Mouse (Mus musculus) kidney, embryonic 16.5 days (tissue): Measurements from ENCODE around the gene P2ry12. TPM values are rescaled to one million over a fixed set of nuclear protein-coding genes. Genes with fewer than 3 reads are reported as not detected.
A peak's percentile ranks its signal among the peaks of the same experiment; 100 is the strongest.

Experiments
- ATAC-seq: fragments of 200-750 bp; cut with Nextera tagmentation; 2 replicates; pipeline ENCODE4 v1.8.0; 2017; ENCODE audit warnings: moderate TSS enrichment; ENCODE audit not compliant: low FRiP score, low TSS enrichment
- H3K27ac ChIP-seq: fragments of 300-500 bp; sonication (generic); 2 replicates; pipeline ENCODE4 v1.5.1; 2014; ENCODE audit warnings: low read length
- H3K27me3 ChIP-seq: fragments of 300-500 bp; sonication (generic); 2 replicates; pipeline ENCODE4 v1.6.1; 2014; ENCODE audit warnings: low read length, control low read depth, mixed read lengths; ENCODE audit not compliant: insufficient read depth
- H3K36me3 ChIP-seq: fragments of 300-500 bp; sonication (generic); 2 replicates; pipeline ENCODE4 v1.6.1; 2014; ENCODE audit warnings: low read length, control low read depth, mixed read lengths; ENCODE audit not compliant: insufficient read depth
- H3K4me1 ChIP-seq: fragments of 300-500 bp; sonication (generic); 2 replicates; pipeline ENCODE4 v1.6.1; 2014; ENCODE audit warnings: low read length, control low read depth, mixed read lengths; ENCODE audit not compliant: insufficient read depth
- H3K4me2 ChIP-seq: fragments of 300-500 bp; sonication (generic); replicated peaks from 2 replicates; pipeline ENCODE4 v1.6.1; 2014; ENCODE audit warnings: low read depth, low read length
- H3K4me3 ChIP-seq: fragments of 300-500 bp; sonication (generic); 2 replicates; pipeline ENCODE4 v1.5.1; 2014; ENCODE audit warnings: mild to moderate bottlenecking, low read length
- H3K9ac ChIP-seq: fragments of 300-500 bp; sonication (generic); replicated peaks from 2 replicates; pipeline ENCODE4 v1.6.1; 2014; ENCODE audit warnings: low read length
- H3K9me3 ChIP-seq: fragments of 300-500 bp; sonication (generic); 2 replicates; pipeline ENCODE4 v1.6.1; 2016; ENCODE audit warnings: low read length, control low read depth
- WGBS: fragments of 180-500 bp; shearing (Covaris S2); extraction: QIAGEN DNeasy Blood & Tissue Kit; methylation state at CpG from one replicate; pipeline ENCODE4 v1.1.7; 2014; 5-methylcytosine and 5-hydroxymethylcytosine counted together
- polyA plus RNA-seq: library from polyadenylated mRNA; unstranded; fragments of >200 nt; fragmentation: Nextera tagmentation; extraction: Ambion mirVana; gene quantifications from 2 replicates; pipeline ENCODE4 v1.2.1, GENCODE M21; 2015

The P2ry12 gene
- polyA plus RNA-seq, 1 experiment from 2014 or later, result 1.1 TPM

DNA sequence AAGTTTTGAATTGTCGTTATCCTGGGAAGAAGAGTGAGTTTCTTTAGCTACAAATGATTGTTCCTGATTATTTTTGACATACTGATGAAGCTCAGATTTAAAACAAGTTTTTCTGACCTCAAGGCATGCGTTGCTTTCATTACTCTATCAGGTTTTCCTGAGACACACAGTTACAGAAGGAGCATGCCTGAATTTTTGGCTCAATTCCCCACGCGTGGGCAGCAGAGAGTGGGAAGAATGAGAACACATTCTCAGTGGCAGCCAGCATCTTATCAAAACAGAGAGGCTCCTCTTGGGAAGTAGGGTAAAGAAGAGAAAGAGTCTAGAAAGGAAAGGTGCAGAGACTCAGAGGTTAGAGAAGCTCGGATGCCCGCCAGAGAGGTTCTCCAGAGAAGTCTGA, 19.3 kb downstream of the P2ry12 start:
- Histone ChIP-seq H3K9me3 (no peaks in the 10 kb centered on the region), H3K27ac (no peak overlapping the region), H3K4me2 (no peak overlapping the region), H3K27me3 (no peaks in the 10 kb centered on the region), H3K4me1 (no peaks in the 10 kb centered on the region), H3K9ac (no peak overlapping the region), H3K4me3 (no peak overlapping the region), H3K36me3 (no peaks in the 10 kb centered on the region)
- no peak for ATAC-seq
- WGBS, result 63% methylated on average over 6 of the region's 6 CpGs

GRCm38 (mm10) chr3:59234878-59235277, 27.8 kb downstream of the P2ry12 start:
- no peaks in the 10 kb centered on the region for H3K4me1 ChIP-seq
- H3K27me3 ChIP-seq, result no peaks in the 10 kb centered on the region
- H3K4me3 ChIP-seq, result no peak overlapping the region
- no peaks in the 10 kb centered on the region for H3K9me3 ChIP-seq
- ATAC-seq, result no peak
- no peaks in the 10 kb centered on the region for H3K36me3 ChIP-seq
- no peak overlapping the region for H3K27ac ChIP-seq
- 72% methylated on average over 5 of the region's 5 CpGs for WGBS
- H3K9ac ChIP-seq, result no peak overlapping the region
- H3K4me2 ChIP-seq, result no peak overlapping the region

GRCm38 (mm10) chr3:59230912-59231311, 31.8 kb downstream of the P2ry12 start:
- Histone ChIP-seq H3K27me3 (no peaks in the 10 kb centered on the region), H3K27ac (no peak overlapping the region), H3K9ac (no peak overlapping the region), H3K9me3 (no peaks in the 10 kb centered on the region), H3K36me3 (no peaks in the 10 kb centered on the region), H3K4me2 (no peak overlapping the region), H3K4me1 (peaks cover 13% of the 10 kb centered on the region), H3K4me3 (no peak overlapping the region)
- WGBS, result 64% methylated on average over 3 of the region's 3 CpGs
- no peak for ATAC-seq

DNA sequence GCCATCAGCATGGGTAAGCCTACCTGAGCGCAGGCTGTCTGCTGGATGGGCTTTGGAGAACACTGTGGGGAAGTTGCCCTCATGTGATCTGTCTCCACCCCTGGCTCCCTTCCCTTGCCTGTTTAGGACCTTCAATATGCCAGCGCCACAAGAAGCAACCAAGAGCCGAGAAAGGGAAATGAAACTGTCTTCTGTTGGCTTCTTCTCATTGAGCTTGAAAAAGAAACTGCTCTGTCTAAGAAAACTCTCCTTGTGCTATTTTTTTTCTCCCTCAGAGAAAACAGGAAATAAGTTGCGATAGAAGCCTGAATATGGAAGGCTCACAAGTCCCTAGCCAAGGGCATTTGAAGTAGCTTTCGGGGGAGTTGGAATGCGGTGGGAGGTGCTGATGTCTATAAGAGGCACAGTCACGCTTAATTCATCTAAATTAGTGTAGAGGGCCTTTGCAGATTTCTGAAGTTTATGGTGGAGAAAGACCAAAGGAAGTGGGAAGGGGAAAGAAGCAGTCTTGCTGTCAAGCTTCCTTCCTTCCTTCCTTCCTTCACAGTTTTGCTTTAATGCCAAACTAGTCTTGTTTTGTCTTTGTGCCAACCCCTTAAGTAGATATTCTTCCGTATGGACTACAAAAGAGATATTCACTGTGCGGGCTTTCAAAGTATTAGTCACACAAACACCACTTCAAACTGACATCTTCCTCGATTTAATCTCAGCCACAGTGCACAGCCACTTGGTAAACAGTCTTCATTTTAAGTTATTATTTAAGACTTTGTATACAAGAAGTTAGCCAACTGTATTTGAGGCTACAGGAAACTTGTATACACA, 33.7 kb downstream of the P2ry12 start:
- no peaks in the 10 kb centered on the region for H3K27me3 ChIP-seq
- no peak overlapping the region for H3K4me3 ChIP-seq
- H3K4me1 ChIP-seq, result peaks cover 13% of the 10 kb centered on the region
- H3K9ac ChIP-seq, result no peak overlapping the region
- peak; percentile 49; the same call in 1 of the 2 replicates for ATAC-seq
- H3K4me2 ChIP-seq, result peak overlapping the region; percentile 33
- H3K9me3 ChIP-seq, result no peaks in the 10 kb centered on the region
- peak overlapping the region; percentile 79 for H3K27ac ChIP-seq
- H3K36me3 ChIP-seq, result no peaks in the 10 kb centered on the region
- 45% methylated on average over 10 of the region's 10 CpGs for WGBS

- no peak overlapping the region for H3K9ac ChIP-seq
- 97% methylated on average over 9 of the region's 9 CpGs for WGBS
- H3K9me3 ChIP-seq, result no peaks in the 10 kb centered on the region
- no peak overlapping the region for H3K27ac ChIP-seq
- no peak overlapping the region for H3K4me2 ChIP-seq
- no peaks in the 10 kb centered on the region for H3K27me3 ChIP-seq
- H3K4me3 ChIP-seq, result no peak overlapping the region
- ATAC-seq, result no peak
- H3K4me1 ChIP-seq, result peaks cover 13% of the 10 kb centered on the region
- no peaks in the 10 kb centered on the region for H3K36me3 ChIP-seq
These were observed 35.0 kb downstream of the P2ry12 start for GRCm38 (mm10) chr3:59227696-59228095.

GRCm38 (mm10) chr3:59225411-59225810, 37.3 kb downstream of the P2ry12 start:
- Histone ChIP-seq H3K9me3 (no peaks in the 10 kb centered on the region), H3K4me1 (peaks cover 13% of the 10 kb centered on the region), H3K4me2 (no peak overlapping the region), H3K9ac (no peak overlapping the region), H3K27me3 (no peaks in the 10 kb centered on the region), H3K27ac (no peak overlapping the region), H3K36me3 (no peaks in the 10 kb centered on the region), H3K4me3 (no peak overlapping the region)
- no peak for ATAC-seq

- Histone ChIP-seq H3K9ac (no peak overlapping the region), H3K4me1 (no peaks in the 10 kb centered on the region), H3K27ac (no peak overlapping the region), H3K36me3 (no peaks in the 10 kb centered on the region), H3K27me3 (no peaks in the 10 kb centered on the region), H3K9me3 (no peaks in the 10 kb centered on the region), H3K4me3 (no peak overlapping the region), H3K4me2 (no peak overlapping the region)
- 90% methylated on average over 2 of the region's 2 CpGs for WGBS
- ATAC-seq, result no peak
These were observed 40.4 kb downstream of the P2ry12 start for GRCm38 (mm10) chr3:59222303-59222702.

DNA sequence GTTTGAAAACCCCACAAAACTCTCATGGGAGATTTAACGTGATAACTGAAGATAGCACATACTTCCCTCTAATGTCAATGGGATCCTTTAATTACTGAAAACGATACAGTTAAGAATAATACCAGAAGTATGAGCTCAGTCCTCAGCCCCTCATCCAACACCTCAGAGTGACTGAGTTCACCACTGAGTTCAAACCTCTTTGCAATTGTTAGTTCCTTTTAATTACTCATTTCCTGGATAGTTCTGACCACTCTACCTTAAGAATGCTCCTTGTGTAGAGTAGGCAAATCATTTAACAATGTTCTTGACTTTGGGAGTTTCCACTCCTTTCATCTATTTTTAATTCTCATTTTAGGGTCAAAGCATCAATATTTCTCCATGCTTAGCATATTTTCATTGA, 43.3 kb downstream of the P2ry12 start:
- Histone ChIP-seq H3K27ac (no peak overlapping the region), H3K9ac (no peak overlapping the region), H3K27me3 (no peaks in the 10 kb centered on the region), H3K36me3 (no peaks in the 10 kb centered on the region), H3K4me1 (no peaks in the 10 kb centered on the region), H3K4me2 (no peak overlapping the region), H3K4me3 (no peak overlapping the region), H3K9me3 (no peaks in the 10 kb centered on the region)
- no peak for ATAC-seq
- WGBS, result 75% methylated on average over 2 of the region's 2 CpGs

DNA sequence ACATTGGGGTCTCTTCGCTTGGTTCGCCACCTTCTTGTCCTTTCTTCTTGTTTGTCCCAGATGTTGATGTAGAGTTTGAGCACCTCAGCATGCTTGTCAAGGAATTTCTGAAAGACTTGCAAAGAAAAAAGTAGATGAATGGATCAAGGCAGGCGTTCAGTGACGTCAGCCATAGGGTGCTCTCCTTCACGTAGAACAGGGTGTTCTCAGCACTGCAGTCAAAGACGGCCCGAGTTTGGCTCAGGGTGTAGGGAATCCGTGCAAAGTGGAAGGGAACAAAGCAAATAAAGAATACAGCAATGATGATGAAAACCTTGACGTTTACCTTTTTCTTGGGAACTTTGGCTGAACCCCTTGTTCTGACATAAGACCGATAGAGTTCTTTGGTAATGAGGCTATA, 45.5 kb downstream of the P2ry12 start:
- ATAC-seq, result no peak
- H3K4me1 ChIP-seq, result no peaks in the 10 kb centered on the region
- H3K9ac ChIP-seq, result no peak overlapping the region
- H3K27ac ChIP-seq, result no peak overlapping the region
- H3K9me3 ChIP-seq, result no peaks in the 10 kb centered on the region
- H3K4me3 ChIP-seq, result no peak overlapping the region
- H3K4me2 ChIP-seq, result no peak overlapping the region
- 94% methylated on average over 10 of the region's 10 CpGs for WGBS
- H3K36me3 ChIP-seq, result no peaks in the 10 kb centered on the region
- no peaks in the 10 kb centered on the region for H3K27me3 ChIP-seq

DNA sequence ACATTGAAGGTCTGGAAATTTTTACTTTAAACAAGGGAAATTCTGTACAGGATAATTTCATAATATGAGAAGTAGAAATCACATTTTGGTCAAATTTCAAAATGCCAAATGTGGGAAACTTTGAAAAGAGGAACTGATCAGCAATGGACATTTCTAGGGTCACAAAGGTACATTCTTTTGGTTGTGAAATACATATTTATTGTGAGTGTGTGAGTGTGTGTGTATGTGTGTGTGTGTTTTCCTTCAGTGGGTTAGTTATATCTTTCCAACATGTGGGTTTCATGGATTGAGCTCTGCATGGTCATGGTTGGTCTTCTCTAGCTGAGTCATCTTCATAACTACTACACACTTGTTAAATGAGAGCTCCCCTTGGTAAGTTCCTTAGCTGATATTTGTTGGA, 50.3 kb downstream of the P2ry12 start:
- no peak overlapping the region for H3K4me2 ChIP-seq
- no peak overlapping the region for H3K27ac ChIP-seq
- no peaks in the 10 kb centered on the region for H3K4me1 ChIP-seq
- no peaks in the 10 kb centered on the region for H3K36me3 ChIP-seq
- no peak for ATAC-seq
- H3K4me3 ChIP-seq, result no peak overlapping the region
- no peaks in the 10 kb centered on the region for H3K27me3 ChIP-seq
- no peaks in the 10 kb centered on the region for H3K9me3 ChIP-seq
- no peak overlapping the region for H3K9ac ChIP-seq
